Mouse (Mus musculus): ENCODE measurements around the gene Th.

GRCm38 (mm10) chr7:142897471-142897870 lies 33.5 kb downstream of the Th start:
- TF ChIP-seq TAL1 (IDR thresholded peaks at IDR 0.05; ENCODE audit: low read length) (no peak), GATA1 (IDR thresholded peaks at IDR 0.05; ENCODE audit: low read length) (no peak)
